Mouse (Mus musculus): ENCODE measurements around the gene Pim3.
A peak's percentile ranks its signal among the peaks of the same experiment; 100 is the strongest.
"Not testable (repeated sequence)": the region's sequence is repeated elsewhere in the genome, so short reads cannot be mapped to it uniquely, and the experiment has no call there.

The Pim3 gene

DNA sequence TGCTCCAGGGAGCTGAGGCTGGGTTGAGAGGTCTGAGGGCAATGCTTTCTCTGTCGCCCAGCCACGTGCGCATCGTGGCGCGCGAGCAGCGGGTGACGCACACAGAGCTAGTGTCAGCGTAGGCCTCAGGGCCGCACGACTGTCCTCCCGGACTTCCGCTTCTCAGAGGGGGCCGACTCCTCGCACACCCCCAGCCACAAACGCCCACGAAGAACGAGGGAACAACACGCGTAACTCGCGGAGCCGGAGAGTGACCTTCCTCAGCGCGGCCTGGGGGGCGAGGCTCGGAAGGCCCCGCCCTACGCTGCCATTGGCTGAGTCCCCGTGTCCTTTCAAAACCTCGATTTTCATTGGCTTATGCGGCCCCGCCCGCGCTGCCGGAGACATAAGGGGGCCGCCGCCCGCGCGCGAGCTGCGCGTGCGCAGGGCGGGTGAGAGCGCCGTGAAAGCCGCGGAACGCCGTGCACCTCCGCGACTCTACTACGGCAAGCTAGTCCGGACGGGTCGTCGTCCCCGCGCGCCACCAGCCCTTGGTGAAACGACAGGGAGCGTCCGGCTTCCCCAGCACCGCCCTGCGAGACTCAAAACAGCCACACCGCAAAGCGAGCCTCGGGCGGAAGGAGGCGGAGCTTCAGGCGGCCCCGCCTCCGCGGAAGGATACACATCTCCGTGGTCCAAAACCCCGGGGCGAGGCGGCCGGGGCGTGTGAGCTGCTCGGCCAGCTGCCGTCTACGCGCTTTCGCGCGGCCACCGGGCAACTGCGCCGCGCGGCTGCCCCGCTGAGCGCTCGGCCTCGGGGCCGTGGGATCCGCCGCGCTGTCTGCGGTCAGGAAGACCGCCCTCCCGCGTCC lies at the start of gene Pim3:
Pim3 (plus strand) TSS at position 415 of the 851 bp plus-strand sequence.
- peak; percentile 98 to 99 for DNase-seq (ENCODE audit: low spot score in 2 of 2)

DNA sequence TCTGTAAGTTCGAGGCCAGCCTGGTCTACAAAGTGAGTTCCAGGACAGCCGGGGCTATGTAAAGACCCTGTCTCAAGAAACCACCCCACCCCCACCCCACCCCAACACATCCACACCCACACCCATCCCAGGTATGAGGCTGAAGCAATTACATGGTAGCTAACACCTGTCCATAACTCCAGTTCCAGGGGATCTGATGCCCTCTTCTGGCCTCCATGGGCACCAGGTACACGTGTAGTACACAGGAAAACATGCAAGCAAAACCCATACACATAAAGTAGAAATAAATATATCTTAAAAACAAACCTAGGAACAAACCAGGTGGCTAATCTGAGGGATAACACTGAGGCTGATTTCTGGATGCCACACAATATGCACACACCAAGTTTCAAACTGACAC lies 48.7 kb upstream of the Pim3 start:
- no peak for DNase-seq (ENCODE audit: low spot score in 2 of 2)

- DNase-seq (ENCODE audit: low spot score in 2 of 2): not testable (repeated sequence)
Measured at GRCm38 (mm10) chr15:88813873-88814272, 48.1 kb upstream of the Pim3 start.

DNA sequence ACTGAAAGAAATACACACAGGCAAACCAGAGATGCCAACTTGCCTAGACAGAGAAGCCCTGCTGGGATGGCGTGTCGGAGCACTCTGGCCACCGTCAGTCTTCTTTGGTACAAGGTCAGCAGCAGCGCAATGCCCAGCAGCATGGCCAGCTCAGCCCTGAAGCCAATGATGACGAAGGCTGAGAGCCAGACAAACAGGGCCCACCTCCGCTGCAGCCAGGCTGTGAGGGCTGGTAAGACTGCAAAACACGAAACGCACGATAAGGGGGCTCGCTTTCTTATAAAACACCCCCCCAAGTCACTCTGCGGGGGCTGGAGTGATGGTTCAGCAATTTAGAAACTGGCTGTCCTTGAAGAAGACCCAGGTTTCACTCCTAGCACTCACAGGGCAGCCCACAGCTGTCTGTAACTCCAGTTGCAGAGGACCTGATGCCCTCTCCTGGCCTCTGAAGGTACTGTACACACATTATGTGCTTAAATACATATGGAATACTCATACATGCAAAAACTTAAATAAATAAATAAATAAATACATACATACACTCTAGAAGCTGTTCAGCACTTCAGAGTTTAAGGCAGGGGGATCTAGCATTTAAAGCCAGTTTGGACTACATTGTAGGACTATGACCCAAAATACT lies 47.5 kb upstream of the Pim3 start:
- no peak for DNase-seq (ENCODE audit: low spot score in 2 of 2)

DNA sequence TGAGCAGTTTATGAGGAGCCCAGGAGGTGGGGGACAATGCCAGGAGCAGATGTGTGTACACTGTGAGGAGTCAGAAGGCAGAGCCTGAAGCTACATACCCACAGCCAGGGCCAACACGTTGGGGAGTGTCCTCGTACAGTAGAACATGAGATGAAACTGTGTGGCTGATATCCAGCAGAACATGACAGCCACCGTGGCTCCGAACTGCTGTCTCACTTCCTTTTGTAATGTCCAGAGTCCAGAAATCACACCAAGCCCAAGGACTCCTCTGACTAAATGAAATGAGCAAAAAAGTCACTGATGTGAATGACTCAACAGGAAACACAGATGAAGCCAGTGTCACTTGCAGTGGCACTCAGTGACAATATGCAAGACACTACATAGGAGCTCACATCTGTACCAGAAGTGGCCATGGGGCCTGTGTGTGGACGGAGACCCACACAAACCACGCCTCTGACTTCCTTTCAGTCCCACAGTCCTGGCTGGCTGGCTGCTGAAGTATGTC lies 46.7 kb upstream of the Pim3 start:
- no peak for DNase-seq (ENCODE audit: low spot score in 2 of 2)

DNA sequence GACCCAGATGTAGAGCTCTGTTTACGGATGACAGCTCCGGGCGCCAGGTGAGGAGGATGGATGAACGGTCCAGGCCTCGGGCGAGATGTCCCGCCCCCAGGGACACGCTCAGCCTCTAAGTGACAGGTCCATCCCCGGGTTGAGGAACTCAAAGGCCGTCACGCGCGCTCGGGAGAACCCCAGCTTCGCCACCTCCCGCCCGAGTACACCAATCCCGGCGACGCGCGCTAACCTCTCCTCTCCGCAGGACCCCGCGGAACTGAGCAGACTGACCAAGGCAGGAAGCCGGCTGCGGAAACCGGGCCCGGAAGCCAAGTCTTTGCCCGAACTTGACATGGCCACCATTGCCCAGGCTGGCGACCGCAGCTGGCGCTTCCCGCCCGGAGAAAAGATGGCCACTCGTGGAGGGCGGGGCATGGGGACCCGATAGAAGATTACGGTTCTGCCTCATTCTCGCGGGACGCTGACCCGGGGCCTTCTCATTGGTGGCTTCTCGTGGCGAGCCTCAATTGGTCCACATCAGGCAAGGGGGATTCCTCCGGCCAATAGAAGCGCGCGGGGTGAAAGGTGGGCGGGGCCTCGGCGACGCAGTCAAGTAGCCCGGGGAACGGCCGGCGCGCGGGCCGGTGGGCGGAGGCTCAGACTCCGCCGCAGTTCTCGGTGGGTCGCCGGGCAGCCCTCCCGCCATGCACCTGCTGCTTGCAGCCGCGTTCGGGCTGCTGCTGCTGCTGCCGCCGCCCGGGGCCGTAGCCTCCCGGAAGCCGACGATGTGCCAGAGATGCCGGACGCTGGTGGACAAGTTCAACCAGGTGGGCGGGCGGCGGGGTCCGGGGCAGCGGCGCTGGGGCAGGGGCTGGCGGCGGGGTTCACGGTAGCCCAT lies 42.7 kb upstream of the Pim3 start, which contains the start of the genes Alg12 and Creld2:
Alg12 (minus strand) TSS at position 293 of the 880 bp plus-strand sequence.
Creld2 (plus strand) TSS at position 621 of the 880 bp plus-strand sequence.
- peak; percentile 100 for DNase-seq (ENCODE audit: low spot score in 2 of 2)

DNA sequence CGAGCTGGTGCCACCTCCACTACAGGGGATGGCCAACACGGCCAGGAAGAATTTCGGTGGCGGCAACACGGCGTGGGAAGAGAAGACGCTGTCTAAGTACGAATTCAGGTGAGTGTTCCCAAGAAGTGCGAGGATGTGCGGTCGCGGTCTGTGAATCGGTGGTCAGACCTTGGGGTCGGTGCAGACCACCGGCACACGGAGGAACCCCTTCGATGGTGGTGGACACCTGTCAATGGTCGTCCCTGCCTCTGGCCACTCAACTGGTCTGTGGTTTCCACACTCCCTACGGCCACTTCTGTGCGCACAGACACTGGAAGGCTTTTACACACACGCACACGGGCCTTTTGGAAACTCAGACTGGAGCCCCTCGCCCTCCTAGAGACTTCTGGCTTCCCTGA lies 42.1 kb upstream of the Pim3 start:
- DNase-seq (ENCODE audit: low spot score in 2 of 2): no peak

DNA sequence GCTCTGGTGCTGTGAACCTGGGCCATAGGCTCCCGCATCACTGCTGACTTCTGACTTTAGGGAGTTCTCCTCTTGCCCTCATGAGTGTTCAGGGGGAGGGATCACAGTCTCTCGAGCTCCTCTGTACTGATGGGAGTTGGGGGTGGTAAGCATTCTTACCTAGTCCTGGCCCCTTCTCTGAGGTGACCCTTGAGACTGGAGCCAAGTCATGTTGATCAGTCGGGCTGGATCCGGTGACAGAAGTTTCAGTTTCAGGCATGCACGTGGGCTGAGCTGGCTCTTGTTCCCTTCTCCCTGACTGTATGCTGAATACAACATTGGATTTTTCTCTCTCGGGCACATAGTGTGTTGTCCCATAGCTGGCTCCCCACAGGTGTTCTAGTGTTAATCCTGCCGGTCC lies 40.6 kb upstream of the Pim3 start:
- no peak for DNase-seq (ENCODE audit: low spot score in 2 of 2)

- no peak for DNase-seq (ENCODE audit: low spot score in 2 of 2)
Measured at GRCm38 (mm10) chr15:88822513-88822912, 39.5 kb upstream of the Pim3 start.

GRCm38 (mm10) chr15:88823376-88823775 lies 38.6 kb upstream of the Pim3 start:
- DNase-seq (ENCODE audit: low spot score in 2 of 2): no peak

DNA sequence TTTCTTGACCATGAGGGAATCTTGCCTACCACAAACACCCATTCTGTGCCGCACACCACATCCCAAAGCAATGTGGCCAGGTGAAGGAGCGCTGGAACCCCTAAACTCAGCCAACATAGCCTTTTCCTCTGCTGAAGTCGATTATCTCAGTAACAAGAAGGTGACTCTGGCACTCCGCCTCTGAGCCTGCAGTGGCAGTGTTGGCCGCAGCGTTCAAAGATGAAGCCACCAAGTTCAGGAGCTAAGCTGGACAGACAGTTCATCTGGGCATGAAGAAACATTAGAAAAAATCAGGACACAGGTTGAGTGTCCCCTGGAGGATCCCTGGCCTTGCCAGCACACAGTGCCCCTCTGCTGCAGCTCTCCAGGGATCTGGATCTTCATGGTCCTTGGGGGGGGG lies 34.5 kb upstream of the Pim3 start:
- DNase-seq (ENCODE audit: low spot score in 2 of 2): no peak

DNA sequence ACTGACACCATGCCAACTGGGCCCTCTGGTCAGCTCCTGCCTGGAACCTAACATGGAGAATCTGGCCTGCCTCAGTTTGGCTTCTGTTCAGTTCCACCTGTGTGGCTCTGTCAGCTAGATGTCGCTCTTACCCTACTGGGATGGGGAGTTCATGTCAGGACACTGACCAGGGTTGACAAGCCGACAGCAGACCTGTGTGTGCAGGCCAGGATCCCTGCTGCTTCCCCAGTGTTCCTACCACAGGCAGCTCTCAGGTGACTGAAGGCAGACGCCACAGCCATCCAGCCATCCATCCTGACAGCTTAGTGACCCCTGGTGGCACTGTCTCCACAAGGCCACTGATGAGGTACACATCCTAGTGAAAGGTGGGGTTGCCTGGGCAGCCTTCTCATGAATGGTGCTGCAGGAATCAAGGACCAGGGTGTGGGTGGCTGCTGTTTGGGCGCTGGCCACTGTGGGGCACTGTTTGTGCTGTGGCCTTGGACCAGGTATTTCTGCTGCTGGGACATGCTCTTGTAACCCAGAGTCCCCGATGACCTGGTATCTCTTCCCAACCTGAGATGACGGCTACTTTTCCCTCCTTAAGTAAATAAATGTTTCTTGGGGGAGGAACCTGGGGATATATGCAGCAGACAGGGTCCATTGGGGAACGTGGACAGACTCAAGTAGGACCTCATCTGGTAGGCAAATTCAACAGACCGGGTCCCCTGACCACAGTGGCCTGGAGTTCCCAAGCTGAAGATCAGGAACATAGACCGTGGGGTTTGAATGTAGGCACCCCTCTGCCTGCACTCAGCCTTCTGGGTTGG lies 33.8 kb upstream of the Pim3 start:
- DNase-seq (ENCODE audit: low spot score in 2 of 2): peak; percentile 65 to 75

DNA sequence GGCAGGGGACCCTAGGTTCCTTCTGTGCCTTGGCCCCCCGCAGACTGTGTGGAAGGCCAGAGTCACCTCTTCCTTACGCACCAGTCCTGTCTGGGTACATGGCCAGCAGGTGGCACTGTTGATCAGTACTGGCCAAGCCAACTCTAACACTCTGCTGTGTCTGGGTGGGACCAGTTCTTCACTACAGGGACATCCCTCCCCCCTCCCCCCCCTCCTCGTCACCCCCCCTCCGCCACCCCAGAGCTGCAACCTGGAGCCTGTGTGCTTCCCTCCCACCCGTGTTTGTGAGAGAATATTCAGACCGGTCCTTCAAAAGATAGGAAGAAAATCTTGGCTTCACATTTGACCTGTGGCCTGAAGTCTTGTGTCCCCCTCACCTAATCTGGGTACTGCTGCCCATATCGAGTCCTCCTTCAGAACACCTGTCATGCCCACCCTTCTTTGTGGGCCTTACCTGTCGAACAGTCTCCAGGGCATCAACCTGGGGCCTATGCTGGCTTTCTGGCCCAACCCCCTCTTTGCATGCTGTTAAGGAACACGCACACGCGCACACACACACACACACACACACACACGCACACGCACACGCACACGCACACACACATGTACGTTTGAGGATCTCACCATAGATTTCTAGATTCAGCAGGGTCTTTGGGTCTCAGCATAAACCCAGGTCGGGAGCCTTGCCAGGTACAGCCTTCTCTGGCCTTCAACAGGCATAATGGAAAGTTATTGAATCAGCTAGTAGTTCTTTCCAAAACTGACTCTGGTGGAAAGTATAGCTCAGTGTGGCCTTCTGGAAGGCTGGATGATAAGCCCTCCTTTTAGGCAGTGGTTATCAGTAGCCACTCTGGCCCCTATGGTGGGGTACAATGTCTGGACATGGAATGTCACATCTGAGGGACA lies 32.9 kb upstream of the Pim3 start:
- DNase-seq (ENCODE audit: low spot score in 2 of 2): peak; percentile 80 to 88

DNA sequence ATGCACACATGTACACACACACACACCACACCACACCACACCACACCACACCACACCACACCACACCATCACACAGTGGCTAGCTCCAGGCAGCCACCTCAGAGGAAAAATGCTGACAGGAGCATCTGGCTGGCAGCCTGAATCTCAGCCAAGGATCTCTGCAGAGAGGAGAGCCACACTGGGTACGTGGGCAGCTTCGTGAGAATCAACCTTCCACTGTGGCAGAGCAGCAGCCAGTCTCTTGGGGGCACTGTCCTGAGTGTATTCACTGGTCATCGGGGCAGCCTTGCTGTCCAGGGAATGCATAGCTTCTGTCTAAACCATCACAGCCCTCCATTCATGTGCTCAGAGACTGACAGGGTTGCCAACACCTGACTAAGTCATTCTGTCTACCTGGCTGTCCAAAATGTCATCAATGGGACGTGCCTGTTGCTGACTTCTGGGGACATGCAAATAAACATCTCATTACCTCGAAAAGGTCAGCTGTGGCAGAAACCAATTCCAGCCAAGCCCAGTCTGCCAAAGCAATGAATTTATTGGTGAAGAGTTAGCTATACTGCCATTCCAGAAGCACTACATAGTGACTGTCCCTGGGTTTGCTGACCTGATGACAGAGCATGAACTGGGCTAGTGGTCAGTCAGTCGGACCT lies 32.1 kb upstream of the Pim3 start:
- no peak for DNase-seq (ENCODE audit: low spot score in 2 of 2)

- DNase-seq (ENCODE audit: low spot score in 2 of 2): no peak
Measured at GRCm38 (mm10) chr15:88830696-88831095, 31.3 kb upstream of the Pim3 start.

GRCm38 (mm10) chr15:88831482-88831881 lies 30.5 kb upstream of the Pim3 start:
- peak; percentile 73 to 84 for DNase-seq (ENCODE audit: low spot score in 2 of 2)

DNA sequence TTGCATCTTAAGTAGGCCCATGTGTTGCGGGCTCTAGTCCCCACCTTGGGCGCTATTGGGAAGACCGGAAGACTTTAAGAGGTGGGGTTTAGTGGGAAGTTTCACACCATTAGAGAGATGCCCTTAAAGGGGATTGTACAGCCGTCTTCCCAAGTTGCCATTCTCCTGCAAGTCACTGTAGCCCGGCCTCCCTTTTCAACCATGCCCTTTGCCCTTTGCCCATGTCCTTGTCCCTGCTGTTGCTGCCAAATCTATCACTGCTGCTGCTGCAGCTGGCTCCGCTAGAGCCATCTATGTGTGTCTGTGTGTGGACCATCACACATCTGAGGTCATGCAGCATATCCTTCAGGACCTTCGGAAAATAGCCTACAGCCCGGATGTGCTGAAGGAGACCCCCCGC lies 29.4 kb upstream of the Pim3 start:
- no peak for DNase-seq (ENCODE audit: low spot score in 2 of 2)

DNA sequence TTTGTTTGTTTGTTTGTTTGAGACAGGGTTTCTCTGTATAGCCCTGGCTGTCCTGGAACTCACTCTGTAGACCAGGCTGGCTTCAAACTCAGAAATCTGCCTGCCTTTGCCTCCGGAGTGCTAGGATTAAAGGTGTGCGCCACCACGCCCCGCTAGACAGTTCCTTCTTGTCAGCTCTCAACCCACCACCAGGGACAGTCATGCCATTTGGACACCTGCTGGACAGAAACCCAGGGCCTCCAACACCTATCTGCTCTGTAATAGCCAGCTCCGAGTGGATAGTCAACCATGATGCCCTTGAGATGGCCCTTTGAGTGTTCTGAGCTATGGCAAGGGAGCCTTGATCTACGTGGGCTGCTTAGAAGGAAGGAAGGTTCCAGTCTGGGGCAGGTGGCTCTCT lies 26.0 kb upstream of the Pim3 start:
- no peak for DNase-seq (ENCODE audit: low spot score in 2 of 2)

DNA sequence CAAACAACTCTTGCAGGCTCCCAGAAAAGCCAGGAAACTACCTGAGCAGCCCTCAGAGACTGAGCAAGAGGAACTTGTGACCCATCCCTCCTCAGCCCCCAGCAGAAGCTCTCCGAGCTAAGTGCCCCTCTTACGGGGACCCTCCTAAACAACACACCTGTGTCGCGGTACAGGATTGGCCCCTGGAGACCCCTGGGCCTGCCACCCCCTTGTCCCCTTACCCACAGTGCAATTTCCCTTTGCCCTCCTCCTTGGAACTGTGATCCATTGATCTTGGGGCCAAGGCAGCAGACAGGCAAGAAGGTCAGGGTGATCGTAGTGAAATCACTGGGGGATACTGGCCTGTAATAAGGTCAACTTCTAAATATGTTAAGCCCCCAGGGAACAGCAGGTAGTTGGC lies 25.4 kb upstream of the Pim3 start:
- no peak for DNase-seq (ENCODE audit: low spot score in 2 of 2)

All from heart, adult 9 months (tissue).